Mouse (Mus musculus) liver, adult 2 months (tissue): ENCODE results near the gene Chia1.

Experiments
- CTCF ChIP-seq: fragments of 200-500 bp; IDR thresholded peaks from 2 replicates; pipeline ENCODE4 v1.5.1; 2011; ENCODE audit warnings: low read depth, low read length, control low read depth
- POLR2A ChIP-seq: fragments of 200-500 bp; IDR thresholded peaks from 2 replicates; pipeline ENCODE4 v1.6.1; 2011; ENCODE audit warnings: low read length, control low read depth; ENCODE audit not compliant: insufficient read depth; ENCODE audit errors: extremely low read depth

GRCm38 (mm10) chr3:106128807-106129493 is 15.9 kb downstream of the Chia1 start:
- TF ChIP-seq POLR2A (no peak), CTCF (no peak)
